Mouse (Mus musculus): ENCODE measurements at regions not wholly inside any gene's neighbourhood (a gene's known extent, or its start where the extent isn't known, plus 50 kb on each side); places are given as distances from the start of the nearest gene placed in this dataset.

DNA sequence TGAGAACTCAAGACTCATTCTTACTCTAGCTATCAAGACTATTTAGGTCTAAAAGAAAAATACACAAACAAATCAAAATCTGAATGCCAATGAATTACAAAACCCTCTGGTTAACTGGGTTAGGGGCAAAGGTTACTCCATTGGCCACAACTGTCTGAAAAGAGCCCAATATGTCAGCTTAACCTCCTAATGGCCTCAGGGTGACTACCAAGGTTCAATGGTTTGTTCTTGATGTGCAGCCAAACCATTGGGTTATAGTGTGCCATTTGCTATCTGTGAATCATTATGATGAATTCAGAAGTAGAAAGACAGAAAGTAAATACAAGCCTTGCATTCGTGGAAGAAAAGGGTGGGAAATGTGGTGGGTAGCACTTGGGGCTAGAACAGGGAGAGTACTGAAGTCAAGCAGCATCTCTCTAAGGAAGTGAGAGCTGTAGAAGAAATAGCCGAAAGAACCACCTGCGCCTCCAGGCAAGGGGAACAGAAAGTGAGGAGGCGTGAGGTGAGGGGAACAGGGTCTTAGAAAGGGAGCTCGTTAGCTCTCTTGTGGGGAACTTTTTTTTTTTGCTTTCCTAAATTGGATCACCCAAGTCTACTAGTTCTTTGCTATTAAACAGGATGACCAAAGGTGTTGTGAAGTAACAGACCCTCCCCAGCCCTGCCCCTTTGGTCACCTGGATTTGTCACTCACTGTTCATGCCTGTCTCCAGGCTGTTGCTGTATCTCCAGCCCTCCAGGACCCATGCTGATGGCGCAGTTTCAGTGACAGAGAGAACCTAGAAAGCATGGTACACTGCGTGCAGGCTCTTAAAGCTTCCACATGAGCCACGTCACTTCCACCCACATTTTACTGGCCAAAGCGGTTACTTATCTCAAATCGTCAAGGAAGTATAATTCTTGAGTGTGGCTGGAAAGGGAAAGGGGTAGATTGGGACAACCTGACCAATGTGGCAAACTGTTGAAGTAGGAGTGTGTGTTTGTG lies 204.1 kb upstream of the Tet2 start:
- peak; percentile 80 for ATAC-seq (replicated peaks; ENCODE audit: poor library complexity, severe bottlenecking)

DNA sequence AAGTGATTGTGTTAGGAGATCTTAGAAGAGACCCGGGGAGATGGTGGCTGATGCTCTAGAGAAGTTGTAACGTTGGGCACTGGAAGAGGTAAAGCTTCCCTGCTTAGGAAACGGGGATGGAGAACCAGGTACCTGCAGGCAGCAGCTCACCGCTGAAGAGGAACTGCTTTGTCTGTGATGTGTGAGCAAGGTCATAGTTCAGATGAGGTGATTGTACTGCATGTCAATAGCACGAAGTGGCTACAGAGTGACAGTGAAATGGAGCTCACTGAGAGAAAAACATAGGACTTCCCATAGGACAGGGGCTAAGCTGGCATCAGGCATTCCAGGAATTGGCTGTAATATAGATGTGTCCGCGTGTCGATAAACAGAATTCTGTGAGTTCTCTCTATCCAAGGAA lies 205.1 kb upstream of the Tet2 start:
- no peak for ATAC-seq (replicated peaks; ENCODE audit: poor library complexity, severe bottlenecking)

DNA sequence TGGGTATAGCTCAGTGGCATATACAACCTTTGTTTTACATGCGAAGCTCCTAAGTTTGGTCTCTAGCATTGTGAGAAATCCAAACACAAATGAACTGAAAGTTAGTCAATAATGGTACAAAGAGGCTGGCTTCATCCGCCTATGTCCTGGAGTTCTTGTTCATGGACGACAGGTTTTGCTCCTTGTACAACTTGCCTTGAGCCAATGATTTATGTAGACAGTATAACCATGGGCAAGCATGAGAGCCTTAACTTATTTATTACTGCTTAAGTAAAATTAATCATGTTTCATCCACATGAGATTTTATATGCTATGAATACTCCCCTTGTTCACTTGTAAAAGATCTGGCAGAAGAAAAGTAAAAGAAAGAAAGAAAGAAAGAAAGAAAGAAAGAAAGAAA lies 205.7 kb upstream of the Tet2 start:
- no peak for ATAC-seq (replicated peaks; ENCODE audit: poor library complexity, severe bottlenecking)

DNA sequence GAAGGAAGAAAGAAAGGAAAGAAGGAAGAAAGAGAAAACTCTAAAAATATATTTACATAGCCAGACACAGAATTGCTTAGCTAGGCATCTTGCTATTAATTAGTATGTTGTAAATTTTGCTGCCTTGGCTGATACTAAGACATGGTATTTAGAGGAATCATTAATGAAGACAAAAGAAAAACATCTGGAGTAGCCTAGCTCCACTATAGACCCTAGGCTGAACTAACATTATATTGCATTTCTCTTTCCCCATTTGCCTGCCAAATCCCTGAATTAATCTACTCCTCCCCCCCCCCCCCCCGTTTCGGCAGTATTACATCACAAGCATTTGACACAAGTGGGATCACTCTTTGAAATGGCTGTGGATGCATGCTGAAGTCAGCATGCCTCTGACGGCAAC lies 206.1 kb upstream of the Tet2 start:
- no peak for ATAC-seq (replicated peaks; ENCODE audit: poor library complexity, severe bottlenecking)

DNA sequence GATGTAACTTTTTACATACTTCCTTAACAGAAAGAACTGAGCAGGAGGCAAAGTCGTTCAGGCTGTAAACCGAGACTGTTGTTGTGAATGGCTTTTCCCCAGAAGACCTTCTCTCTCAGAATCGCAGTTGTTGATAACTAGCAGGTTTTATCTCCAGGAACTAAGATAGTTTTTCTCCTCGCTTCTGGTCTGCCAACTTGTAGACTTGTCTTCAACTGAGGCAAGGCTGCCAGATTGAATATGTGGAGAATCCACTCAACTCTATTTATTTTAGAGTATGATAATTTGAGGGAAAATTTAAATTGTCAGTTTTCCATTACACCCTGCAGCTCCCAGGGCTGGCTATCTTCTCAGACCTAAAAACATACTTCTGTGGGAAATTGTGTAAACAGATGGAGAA lies 206.6 kb upstream of the Tet2 start:
- no peak for ATAC-seq (replicated peaks; ENCODE audit: poor library complexity, severe bottlenecking)

DNA sequence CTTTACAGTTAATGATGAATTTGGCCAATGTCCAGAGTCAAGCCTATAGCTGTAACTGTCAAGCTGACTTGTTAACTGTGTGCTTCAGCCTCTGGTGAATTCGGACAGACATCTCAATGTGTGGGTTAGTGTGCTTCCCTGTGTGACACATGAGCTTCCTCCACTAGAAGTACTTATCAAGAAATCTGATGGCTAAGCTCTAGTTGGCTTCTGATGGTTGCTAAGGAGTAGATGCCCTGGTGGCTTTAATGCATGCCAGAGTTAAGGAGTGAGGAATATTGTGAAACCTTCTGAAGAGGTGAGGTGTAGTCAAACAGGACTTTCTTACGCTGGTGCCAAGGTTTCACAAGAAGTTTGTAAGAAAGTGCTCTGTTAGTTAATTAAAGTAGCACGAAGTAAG lies 208.1 kb upstream of the Tet2 start:
- ATAC-seq (replicated peaks; ENCODE audit: poor library complexity, severe bottlenecking), result no peak

DNA sequence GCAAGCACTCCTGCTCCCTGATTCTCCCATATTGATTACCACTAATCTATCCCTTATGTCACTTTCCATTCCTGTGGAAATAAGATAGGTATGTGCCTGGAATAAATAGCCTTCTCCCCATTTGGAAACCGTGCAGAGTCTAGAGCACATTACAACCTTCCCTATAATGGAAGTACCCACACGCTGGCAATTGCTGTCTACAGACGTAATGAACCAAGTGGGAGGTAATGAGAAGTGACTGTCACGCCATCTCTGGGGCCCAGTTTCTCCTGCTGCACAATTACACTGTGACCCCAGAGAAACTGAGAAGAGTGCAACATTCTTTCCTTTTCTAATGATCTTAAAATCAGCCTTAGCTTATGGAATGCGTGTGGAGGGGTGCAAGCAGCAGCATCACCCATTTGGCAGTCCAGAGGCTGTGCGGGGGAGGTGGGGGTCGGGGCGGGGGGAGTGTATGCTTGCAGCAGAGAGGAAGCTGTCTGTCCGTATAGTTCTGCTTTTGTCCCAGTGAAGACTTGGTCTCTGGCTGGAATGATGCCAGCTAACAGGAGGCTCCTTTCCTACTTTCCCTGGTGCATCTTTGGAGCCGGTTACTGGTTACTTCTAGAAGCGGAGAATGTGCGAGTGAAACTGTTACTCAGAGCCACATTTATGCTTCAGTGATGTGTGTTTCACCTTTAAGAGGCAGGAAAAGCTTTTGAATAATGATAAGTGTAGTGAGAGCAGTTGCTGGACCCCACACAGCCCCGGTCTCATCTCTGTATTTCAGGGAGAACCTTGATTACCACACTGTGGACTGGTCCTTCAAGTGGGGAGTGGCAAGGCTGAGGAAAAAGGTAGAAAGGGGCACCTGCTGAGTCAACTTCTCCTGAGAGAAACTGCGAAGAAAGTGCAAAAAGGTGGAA lies 209.3 kb upstream of the Tet2 start:
- peak; percentile 48 for ATAC-seq (replicated peaks; ENCODE audit: poor library complexity, severe bottlenecking)

DNA sequence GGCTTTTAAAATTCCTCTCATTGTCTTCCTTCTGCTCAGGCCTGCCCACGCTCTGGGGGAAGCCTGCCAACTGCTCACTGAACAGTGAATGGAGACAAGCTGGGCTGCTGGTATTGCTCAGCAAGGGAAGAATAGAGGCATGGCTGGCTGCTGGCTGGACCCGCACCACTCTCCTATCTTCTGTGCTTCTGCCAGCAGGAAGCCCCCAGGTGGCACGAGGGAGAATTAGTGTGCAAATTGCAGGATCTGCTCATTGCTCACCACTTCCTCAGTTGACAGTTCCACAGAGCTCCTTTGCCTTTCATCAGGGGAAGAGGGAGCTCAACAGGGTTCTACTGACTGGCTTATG lies 209.9 kb upstream of the Tet2 start:
- ATAC-seq (replicated peaks; ENCODE audit: poor library complexity, severe bottlenecking), result peak; percentile 59

DNA sequence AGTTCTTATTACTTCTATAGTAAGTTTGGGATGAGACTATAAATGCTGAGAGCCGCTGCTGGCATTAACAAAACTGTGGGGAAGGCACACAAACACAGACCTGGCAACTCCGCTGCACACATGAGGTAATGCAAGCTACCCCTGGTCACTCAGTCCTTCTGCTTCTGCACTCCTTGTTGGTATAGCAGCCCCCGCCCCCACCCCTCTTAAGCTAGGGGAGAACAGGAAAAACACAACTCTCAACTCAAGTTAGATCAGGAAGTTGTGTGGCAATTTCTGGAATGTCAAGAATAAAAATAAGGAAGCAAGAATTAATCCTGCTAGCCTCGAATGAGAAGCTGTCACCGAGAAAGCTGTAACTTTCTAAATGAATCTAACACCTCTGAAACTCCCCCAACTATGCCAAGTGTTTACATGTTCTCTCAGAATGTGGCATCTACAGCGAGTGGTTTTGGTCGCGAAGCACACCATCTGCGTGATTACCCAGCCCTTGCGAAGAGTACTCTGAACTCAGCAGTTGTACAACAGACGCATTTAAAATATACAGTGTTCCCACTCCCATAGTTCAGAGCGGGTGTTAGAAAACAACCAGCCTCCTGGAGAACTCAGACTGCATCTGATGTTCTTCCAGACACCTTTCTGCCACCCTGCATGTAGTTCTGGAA lies 212.9 kb upstream of the Tet2 start:
- peak; percentile 47 for ATAC-seq (replicated peaks; ENCODE audit: poor library complexity, severe bottlenecking)

DNA sequence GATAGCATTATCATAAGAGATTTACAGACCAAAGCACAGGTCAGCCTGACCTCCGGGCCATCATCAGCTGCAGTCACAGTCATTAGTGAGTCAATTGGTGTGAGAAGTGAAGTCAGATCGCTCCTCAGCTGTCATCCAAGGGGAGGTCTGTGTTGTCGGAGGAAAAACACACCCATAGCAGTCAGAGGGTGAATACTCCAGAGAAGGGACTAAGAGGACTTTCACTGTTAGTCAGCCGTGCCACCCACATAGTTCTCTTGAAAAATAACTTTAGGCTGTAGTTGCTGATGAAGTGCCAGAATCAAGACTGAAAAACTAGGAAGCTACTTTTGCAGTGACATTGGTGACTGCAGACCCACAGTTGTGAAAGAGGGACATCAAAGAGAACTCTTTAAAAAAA lies 213.5 kb upstream of the Tet2 start:
- ATAC-seq (replicated peaks; ENCODE audit: poor library complexity, severe bottlenecking), result peak; percentile 13

DNA sequence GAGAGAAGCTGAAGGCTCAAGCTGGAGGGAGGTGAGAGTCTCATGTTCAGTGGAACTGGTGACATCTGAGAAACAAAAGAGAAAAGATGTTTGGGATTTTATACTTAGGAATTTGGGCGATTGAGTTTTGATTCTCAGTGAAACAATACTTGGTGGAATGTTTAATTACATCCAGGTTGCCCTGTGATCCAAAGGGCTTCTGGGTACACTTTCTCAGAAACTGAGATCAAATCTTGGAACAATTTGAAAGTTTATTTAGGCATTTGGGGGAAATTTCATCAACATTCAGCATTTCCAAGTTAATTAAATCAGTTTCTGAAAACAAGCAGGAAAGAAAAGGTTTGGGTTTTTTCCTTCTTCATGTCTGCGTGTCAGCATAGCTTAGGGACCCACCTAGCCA lies 214.7 kb upstream of the Tet2 start:
- no peak for ATAC-seq (replicated peaks; ENCODE audit: poor library complexity, severe bottlenecking)

DNA sequence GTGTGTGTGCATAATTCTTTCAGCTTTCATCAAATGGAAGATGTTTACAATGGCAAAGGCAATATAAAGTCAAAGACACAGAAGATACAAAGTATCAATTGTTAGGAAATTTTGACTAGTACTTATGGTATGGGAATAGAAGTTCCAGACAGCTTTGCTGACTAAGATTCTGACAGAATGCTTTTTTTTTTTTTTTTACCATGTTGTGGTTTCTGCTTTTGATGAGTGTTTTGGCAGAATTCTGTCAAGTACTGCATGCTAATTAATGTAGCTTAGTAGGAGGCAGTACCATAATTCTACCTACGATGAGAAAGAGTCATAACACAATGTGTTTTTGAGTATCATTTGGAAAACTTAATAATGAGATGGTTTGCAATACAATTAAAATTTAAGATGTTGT lies 215.3 kb upstream of the Tet2 start:
- ATAC-seq (replicated peaks; ENCODE audit: poor library complexity, severe bottlenecking), result no peak

DNA sequence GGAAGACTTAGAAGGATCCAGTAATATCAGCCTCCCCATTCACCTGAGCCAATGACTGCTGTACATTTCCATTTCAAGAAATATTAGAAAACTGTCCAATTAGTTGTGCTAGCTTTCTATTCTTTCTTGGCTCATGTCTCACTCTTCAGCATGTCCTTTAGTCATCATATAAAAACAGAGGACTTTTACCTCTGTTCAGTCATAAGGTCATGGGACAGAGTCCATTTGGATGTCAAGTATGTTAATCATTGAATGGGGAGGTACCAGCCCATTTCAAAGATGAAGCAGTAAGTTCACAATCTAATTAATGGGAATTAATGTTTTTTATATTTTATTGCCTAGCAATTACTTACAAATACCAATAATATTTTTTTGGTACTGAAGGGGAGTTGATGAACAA lies 218.8 kb upstream of the Tet2 start:
- ATAC-seq (replicated peaks; ENCODE audit: poor library complexity, severe bottlenecking), result no peak

DNA sequence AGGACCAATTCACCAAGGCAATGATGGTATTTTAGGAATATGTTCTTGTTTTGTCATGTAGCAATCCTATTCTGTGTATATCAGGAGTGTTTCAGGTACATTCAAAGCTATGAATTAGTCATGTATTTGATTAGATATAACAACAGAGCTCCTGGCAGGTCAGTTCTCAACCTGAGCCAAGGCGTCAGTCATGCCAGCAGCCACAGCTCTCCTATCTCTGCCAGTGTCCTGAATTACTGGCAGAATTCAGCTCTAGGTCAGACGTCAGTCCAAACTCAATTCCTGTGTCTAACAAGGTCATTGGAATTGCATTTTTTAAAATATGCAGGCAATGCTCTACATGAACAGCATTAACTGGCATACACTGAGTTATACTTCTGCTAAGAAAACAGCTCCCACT lies 228.6 kb upstream of the Tet2 start:
- ATAC-seq (replicated peaks; ENCODE audit: poor library complexity, severe bottlenecking), result no peak

DNA sequence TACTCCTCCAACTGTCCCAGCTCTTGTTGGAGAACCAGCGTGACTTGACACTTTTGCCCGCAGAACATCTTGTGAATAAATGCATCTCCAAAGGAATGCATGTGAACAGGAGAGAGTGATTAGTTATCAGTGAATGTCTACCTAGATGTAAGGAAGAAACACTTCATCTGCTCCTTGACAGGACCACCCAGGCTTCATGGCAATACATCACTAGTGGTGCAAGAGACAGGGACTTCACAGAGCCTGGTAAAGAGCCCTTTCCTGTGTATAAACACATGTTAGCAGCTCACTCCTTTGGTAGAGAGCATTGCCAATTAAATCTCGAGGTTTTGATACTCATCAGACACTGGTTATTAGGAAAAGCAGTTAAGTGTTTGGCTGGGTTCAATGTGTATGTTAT lies 229.3 kb upstream of the Tet2 start:
- no peak for ATAC-seq (replicated peaks; ENCODE audit: poor library complexity, severe bottlenecking)

DNA sequence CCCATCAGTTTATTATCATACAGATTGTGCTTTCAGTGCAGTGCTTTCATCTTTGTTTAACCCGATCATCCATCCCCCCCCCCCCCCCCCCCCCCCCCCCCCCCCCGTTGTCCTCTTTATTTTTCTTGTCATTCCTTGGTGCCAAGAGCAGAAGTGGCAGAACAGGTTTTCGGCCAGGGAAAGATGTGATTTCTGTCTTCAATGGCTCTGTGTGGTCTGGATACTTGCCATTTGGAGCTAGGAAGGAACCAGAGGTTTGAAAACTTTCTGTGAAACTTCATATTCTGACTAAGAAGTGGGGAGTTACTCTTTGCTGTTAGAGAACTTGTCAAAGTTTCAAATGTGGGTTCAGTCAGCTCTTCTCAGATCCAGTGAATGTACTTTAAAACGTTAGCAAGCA lies 231.1 kb upstream of the Tet2 start:
- no peak for ATAC-seq (replicated peaks; ENCODE audit: poor library complexity, severe bottlenecking)

DNA sequence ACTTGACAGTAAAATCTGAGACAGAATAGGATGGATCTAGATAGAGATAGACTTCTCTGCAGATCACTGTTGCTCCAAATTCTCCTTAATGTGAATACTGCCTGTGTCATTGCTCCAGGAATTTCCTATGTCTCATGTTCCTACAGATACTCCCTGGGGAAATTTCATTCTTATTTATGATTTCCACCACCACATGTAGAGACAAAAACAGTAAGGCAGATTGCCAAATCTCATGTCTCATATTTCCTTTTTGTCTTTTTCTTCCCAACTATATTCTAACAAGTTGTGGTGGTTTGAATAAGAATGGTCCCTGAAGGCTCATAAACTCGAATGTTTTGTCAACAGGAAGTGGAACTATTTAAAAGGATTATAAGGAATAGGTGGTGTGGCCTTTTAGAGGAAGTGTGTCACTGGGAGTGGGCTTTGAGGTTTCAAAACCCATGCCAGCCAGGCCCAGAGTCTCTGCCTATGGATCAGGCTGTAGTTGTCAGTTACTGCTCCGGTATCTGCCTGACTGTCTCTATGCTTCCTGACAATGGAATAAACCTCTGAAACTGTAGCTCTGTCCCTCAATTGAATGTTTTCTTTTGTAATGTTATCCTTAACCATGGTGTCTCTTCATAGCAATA lies 234.3 kb upstream of the Tet2 start:
- ATAC-seq (replicated peaks; ENCODE audit: poor library complexity, severe bottlenecking), result peak; percentile 61

DNA sequence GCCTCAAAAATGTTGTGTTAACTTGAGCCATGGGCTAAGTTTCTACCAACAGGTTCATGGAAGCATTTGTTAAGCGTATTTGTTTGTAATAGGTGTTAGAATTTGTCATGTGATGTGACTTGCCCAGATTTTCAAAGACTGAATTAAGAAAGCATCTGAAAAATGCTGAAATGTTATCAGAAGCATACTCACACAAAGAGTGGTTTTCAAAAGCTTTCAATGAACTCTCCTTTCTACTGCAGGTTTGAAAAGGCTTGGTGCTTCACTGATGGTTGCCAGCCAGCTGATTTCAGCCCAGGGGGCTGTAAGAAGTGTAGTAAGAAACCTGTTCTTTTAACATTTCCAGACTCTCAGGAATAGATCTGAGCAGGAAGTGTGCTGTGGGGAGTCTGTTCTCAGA lies 238.1 kb upstream of the Tet2 start:
- no peak for ATAC-seq (replicated peaks; ENCODE audit: poor library complexity, severe bottlenecking)

DNA sequence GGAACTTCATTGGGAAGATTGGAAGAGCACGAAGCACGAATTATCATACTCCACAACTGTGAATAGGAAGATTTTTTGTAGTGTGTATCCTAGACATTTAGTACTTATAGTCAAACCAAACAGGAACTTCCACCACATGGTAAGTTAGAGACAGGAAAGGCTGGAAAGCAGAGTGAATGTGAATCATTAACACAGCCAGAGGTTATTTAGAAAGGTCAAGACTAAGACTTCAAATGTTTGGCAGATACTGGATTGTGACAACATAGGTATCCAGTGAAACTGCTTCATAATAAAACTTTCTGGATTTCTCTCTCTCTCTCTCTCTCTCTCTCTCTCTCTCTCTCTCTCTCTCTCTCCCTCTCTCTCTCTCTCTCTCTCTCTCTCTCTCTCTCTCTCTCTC lies 246.4 kb upstream of the Tet2 start:
- ATAC-seq (replicated peaks; ENCODE audit: poor library complexity, severe bottlenecking), result no peak

DNA sequence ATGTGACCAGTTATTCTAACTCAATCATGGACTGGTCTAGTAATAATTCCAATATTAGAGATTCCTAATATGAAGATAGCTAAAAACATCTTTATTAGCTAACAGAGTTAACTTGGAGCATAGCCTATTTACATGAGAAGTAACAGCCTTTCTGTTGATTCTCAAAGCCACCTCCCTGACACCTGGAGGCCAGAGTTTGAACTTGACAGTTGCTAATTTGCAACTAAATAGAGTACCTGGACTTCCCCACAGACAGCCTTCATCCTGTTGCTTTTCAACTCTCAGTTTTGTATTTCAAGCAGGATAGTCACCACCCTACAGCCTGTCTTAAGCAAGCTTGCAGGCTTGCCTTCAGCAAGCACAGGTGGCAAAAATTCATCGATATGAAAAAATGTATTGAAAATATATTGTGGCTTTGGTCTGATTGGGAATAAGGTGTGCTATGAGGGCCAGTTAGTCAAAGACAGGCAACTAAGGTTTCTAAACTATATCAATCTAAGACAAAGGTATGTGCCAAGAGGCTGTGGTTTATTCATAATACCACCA lies 264.1 kb upstream of the Tet2 start:
- ATAC-seq (replicated peaks; ENCODE audit: poor library complexity, severe bottlenecking), result no peak
